Mouse (Mus musculus): ENCODE measurements around the gene Akr1b3.
A peak's percentile ranks its signal among the peaks of the same experiment; 100 is the strongest.

Gene Akr1b3

GRCm38 (mm10) chr6:34318636-34319035 is 1.4 kb upstream of the Akr1b3 start:
- no peak for DNase-seq

GRCm38 (mm10) chr6:34318172-34318571 is 894 bp upstream of the Akr1b3 start:
- no peak for DNase-seq

- no peak for DNase-seq
Measured at GRCm38 (mm10) chr6:34313921-34314320, 3.4 kb downstream of the Akr1b3 start.

GRCm38 (mm10) chr6:34313386-34313785 is 3.9 kb downstream of the Akr1b3 start:
- DNase-seq: no peak

- no peak for DNase-seq
Measured at GRCm38 (mm10) chr6:34310023-34310595, 7.2 kb downstream of the Akr1b3 start.

- no peak for DNase-seq
Measured at GRCm38 (mm10) chr6:34309526-34309925, 7.8 kb downstream of the Akr1b3 start.

- DNase-seq: no peak
Measured at GRCm38 (mm10) chr6:34306797-34307196, 10.5 kb downstream of the Akr1b3 start.

- DNase-seq: no peak
Measured at GRCm38 (mm10) chr6:34304675-34305241, 12.5 kb downstream of the Akr1b3 start.

GRCm38 (mm10) chr6:34297055-34297454 is 20.2 kb downstream of the Akr1b3 start:
- no peak for DNase-seq

- DNase-seq: no peak
Measured at GRCm38 (mm10) chr6:34295437-34295836, 21.8 kb downstream of the Akr1b3 start.

GRCm38 (mm10) chr6:34292882-34293487 is 24.3 kb downstream of the Akr1b3 start:
- peak; percentile 57 for DNase-seq

GRCm38 (mm10) chr6:34292196-34292881 is 24.9 kb downstream of the Akr1b3 start:
- DNase-seq: no peak

- DNase-seq: peak; percentile 19
Measured at GRCm38 (mm10) chr6:34290681-34291080, 26.6 kb downstream of the Akr1b3 start.

- no peak for DNase-seq
Measured at GRCm38 (mm10) chr6:34290091-34290490, 27.2 kb downstream of the Akr1b3 start.

- DNase-seq: no peak
Measured at GRCm38 (mm10) chr6:34288098-34288497, 29.2 kb downstream of the Akr1b3 start.

- no peak for DNase-seq
Measured at GRCm38 (mm10) chr6:34286841-34287240, 30.4 kb downstream of the Akr1b3 start.

- DNase-seq: no peak
Measured at GRCm38 (mm10) chr6:34278385-34278784, 38.9 kb downstream of the Akr1b3 start.

- peak; percentile 62 for DNase-seq
Measured at GRCm38 (mm10) chr6:34277665-34278064, 39.6 kb downstream of the Akr1b3 start.

GRCm38 (mm10) chr6:34274346-34274745 is 42.9 kb downstream of the Akr1b3 start:
- DNase-seq: no peak

GRCm38 (mm10) chr6:34273073-34273472 is 44.2 kb downstream of the Akr1b3 start:
- no peak for DNase-seq

- no peak for DNase-seq
Measured at GRCm38 (mm10) chr6:34272462-34272861, 44.8 kb downstream of the Akr1b3 start.

GRCm38 (mm10) chr6:34270717-34271116 is 46.6 kb downstream of the Akr1b3 start:
- DNase-seq: peak; percentile 14

GRCm38 (mm10) chr6:34258546-34258945 is 58.7 kb downstream of the Akr1b3 start:
- no peak for DNase-seq

All from right cerebral cortex, adult 18-20 months (tissue).